Mouse (Mus musculus) intestine, embryonic 14.5 days (tissue): ENCODE data around the gene Hcn4. TPM values are rescaled to one million over a fixed set of nuclear protein-coding genes. Genes with fewer than 3 reads are reported as not detected.
A peak's percentile ranks its signal among the peaks of the same experiment; 100 is the strongest.

Experiments
- ATAC-seq: fragments of 200-750 bp; cut with Nextera tagmentation; replicated peaks from 2 replicates; pipeline ENCODE4 v1.8.0; 2017; ENCODE audit warnings: low read depth, moderate number of reproducible peaks, moderate TSS enrichment, moderate library complexity; ENCODE audit not compliant: low FRiP score, low TSS enrichment
- DNase-seq: peaks from one replicate; pipeline ENCODE4 v3.0.0-alpha.2; 2018; ENCODE audit warnings: low spot score
- H3K27ac ChIP-seq: fragments of 300-500 bp; sonication (generic); 2 replicates; pipeline ENCODE4 v1.5.1; 2014; ENCODE audit warnings: low read depth, mild to moderate bottlenecking, control low read depth
- H3K27me3 ChIP-seq: fragments of 300-500 bp; sonication (generic); replicated peaks from 2 replicates; pipeline ENCODE4 v1.6.1; 2014; ENCODE audit warnings: low read length, control low read depth; ENCODE audit not compliant: control insufficient read depth, insufficient read depth
- H3K36me3 ChIP-seq: fragments of 300-500 bp; sonication (generic); 2 replicates; pipeline ENCODE4 v1.6.1; 2014; ENCODE audit warnings: low read length, control low read depth; ENCODE audit not compliant: control insufficient read depth, insufficient read depth
- H3K4me1 ChIP-seq: fragments of 300-500 bp; sonication (generic); replicated peaks from 2 replicates; pipeline ENCODE4 v1.6.1; 2014; ENCODE audit warnings: low read length, control low read depth, mixed read lengths; ENCODE audit not compliant: control insufficient read depth, insufficient read depth
- H3K4me2 ChIP-seq: fragments of 300-500 bp; sonication (generic); 2 replicates; pipeline ENCODE4 v1.6.1; 2014; ENCODE audit warnings: low read length
- H3K4me3 ChIP-seq: fragments of 300-500 bp; sonication (generic); 2 replicates; pipeline ENCODE4 v1.5.1; 2014; ENCODE audit warnings: low read depth, low read length, control low read depth, mixed read lengths
- H3K9ac ChIP-seq: fragments of 300-500 bp; sonication (generic); 2 replicates; pipeline ENCODE4 v1.6.1; 2014; ENCODE audit warnings: mild to moderate bottlenecking, low read length
- H3K9me3 ChIP-seq: fragments of 300-500 bp; sonication (generic); 2 replicates; pipeline ENCODE4 v1.6.1; 2016; ENCODE audit warnings: low read length, control low read depth; ENCODE audit not compliant: control insufficient read depth
- WGBS: fragments of 180-500 bp; shearing (Covaris S2); extraction: QIAGEN DNeasy Blood & Tissue Kit; methylation state at CpG from one replicate; pipeline ENCODE4 v1.1.7; 2014; 5-methylcytosine and 5-hydroxymethylcytosine counted together
- polyA plus RNA-seq: library from polyadenylated mRNA; unstranded; fragments of >200 nt; fragmentation: Nextera tagmentation; extraction: Ambion mirVana; gene quantifications from 2 replicates; pipeline ENCODE4 v1.2.1, GENCODE M21; 2014

Gene Hcn4
- polyA plus RNA-seq, 1 experiment from 2014 or later: 0.31 TPM

DNA sequence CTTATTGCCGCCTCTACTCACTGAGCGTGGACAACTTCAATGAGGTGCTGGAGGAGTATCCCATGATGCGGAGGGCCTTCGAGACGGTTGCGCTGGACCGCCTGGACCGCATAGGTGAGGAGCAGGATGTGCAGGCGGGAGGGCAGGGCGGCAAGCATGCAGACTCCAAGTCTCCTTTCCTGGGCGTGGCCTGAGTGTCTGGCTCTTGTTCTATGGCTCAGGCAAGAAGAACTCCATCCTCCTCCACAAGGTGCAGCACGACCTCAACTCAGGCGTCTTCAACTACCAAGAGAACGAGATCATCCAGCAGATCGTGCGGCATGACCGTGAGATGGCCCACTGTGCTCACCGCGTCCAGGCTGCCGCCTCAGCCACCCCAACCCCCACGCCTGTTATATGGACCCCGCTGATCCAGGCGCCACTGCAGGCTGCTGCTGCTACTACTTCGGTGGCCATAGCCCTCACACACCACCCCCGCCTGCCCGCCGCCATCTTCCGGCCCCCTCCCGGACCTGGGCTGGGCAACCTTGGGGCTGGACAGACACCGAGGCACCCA, 35.9 kb downstream of the Hcn4 start:
- 24% methylated on average over 30 of the region's 30 CpGs for WGBS
- no peaks in the 10 kb centered on the region for H3K27me3 ChIP-seq
- no peaks in the 10 kb centered on the region for H3K9me3 ChIP-seq
- DNase-seq (no peak), ATAC-seq (no peak)
- H3K27ac ChIP-seq: no peak overlapping the region
- H3K9ac ChIP-seq: no peak overlapping the region
- H3K4me3 ChIP-seq: no peak overlapping the region
- no peaks in the 10 kb centered on the region for H3K4me1 ChIP-seq
- peak overlapping the region; percentile 39 for H3K4me2 ChIP-seq
- H3K36me3 ChIP-seq: no peaks in the 10 kb centered on the region

DNA sequence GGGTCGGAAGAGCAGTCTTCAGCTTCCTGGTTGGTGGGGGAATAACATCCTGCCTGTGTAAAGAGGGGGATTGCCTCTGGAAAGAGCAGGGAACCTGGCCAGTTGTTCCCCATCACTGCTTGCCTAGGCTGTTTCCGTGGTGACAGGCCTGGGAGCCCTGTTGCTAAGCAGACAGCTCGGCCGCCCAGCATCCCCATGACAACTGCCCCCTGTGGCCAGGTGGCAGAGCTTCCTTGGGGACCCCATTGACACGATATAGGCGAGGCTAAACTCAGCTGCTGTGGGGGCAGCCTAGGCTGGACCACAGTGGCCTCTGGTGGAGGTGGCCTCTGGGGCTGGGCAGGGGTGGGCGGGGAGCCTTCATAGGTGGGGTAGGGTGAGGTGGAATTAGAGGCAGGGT, 40.6 kb downstream of the Hcn4 start:
- H3K9ac ChIP-seq: no peak overlapping the region
- H3K36me3 ChIP-seq: no peaks in the 10 kb centered on the region
- ATAC-seq (no peak), DNase-seq (no peak)
- no peaks in the 10 kb centered on the region for H3K4me1 ChIP-seq
- H3K27me3 ChIP-seq: no peaks in the 10 kb centered on the region
- no peaks in the 10 kb centered on the region for H3K9me3 ChIP-seq
- WGBS: 35% methylated on average over 7 of the region's 7 CpGs
- H3K4me3 ChIP-seq: no peak overlapping the region
- no peak overlapping the region for H3K27ac ChIP-seq
- no peak overlapping the region for H3K4me2 ChIP-seq

DNA sequence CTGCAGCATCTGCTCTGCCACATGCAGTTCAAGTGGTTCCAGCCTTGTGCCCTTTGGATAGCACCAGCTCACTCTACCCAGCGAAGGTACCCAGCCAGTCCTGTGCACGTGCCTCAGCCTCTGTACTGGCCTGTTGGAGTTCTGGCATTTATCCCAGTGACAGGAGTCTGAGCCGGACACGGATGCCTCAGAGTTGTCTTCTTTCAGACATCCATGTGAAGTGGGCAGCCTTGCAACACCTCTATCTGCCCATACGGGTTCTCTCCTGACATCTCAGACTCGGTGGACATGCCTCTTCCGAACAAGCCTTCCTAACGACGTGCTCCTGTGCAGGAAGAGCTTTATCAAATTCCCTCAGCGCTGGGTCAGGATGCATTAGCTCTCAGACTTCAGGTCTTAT, 47.9 kb downstream of the Hcn4 start:
- Histone ChIP-seq H3K4me2 (no peak overlapping the region), H3K4me3 (no peak overlapping the region), H3K4me1 (no peaks in the 10 kb centered on the region), H3K9me3 (no peaks in the 10 kb centered on the region), H3K9ac (no peak overlapping the region), H3K27ac (no peak overlapping the region), H3K27me3 (no peaks in the 10 kb centered on the region), H3K36me3 (peaks cover 17% of the 10 kb centered on the region)
- DNase-seq: no peak
- 60% methylated on average over 10 of the region's 10 CpGs for WGBS
- no peak for ATAC-seq

DNA sequence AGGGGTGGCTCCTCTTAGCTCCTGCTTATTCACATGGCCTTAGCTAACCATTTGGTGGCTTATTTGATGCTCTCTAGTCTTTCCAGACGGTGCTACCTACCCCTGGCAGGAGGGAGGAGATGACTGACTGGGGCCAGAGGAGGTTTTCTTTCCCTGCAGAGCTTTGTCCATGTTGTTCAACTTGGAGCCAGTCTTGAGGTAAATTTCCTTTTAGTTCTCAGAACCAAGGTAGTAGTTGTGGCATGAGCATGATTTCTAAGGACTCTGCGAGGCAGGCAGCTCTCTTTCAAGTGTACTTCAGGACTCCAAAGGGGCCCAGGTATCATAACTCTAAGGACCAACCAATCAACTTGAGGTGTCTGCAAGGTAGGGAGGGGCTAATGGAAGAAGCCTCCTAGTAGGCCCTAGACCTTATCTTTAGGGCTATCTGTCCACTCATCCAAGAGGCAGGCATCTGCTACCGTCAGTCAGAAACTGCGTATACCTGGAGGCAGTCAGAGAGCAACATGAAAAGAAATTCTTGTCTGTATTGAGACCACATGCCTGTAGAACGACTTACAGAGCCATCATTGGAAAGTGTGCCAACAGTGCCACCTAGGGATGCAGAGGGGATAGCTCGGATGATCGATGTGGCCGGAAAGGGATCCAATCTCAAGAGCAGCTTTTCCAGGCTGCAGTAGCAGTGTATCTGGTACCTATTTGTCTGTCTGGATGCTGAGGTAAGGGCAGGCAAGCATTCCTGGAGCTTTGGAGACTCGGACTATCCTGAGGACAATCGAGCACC, 50.5 kb downstream of the Hcn4 start:
- H3K9me3 ChIP-seq: no peaks in the 10 kb centered on the region
- no peaks in the 10 kb centered on the region for H3K4me1 ChIP-seq
- H3K36me3 ChIP-seq: peaks cover 43% of the 10 kb centered on the region
- H3K9ac ChIP-seq: no peak overlapping the region
- 54% methylated on average over 10 of the region's 10 CpGs for WGBS
- H3K27ac ChIP-seq: no peak overlapping the region
- no peak overlapping the region for H3K4me2 ChIP-seq
- no peak overlapping the region for H3K4me3 ChIP-seq
- H3K27me3 ChIP-seq: no peaks in the 10 kb centered on the region
- no peak for ATAC-seq
- DNase-seq: peak; percentile 71

DNA sequence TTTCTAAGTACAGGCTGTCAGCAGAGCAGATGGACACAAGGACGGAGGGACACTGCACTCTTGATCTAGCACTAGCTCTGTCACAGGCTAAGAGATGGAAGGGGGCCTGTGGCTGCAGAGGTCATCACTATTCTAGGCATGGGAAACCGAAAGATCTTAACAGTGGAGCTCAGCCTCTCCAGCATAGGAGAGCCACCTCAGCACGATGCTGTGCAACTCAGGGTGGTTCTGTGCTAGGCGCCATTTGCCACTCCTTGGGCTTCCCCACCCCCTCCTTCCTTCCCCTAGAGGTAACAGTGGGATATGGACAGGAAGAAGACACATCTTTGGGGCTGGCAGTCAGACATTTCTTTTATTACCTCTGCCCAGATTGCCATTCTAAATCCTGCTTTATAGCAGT, 51.1 kb downstream of the Hcn4 start:
- Histone ChIP-seq H3K27ac (no peak overlapping the region), H3K4me3 (no peak overlapping the region), H3K9ac (no peak overlapping the region), H3K9me3 (no peaks in the 10 kb centered on the region), H3K36me3 (peaks cover 48% of the 10 kb centered on the region), H3K27me3 (no peaks in the 10 kb centered on the region), H3K4me2 (no peak overlapping the region), H3K4me1 (no peaks in the 10 kb centered on the region)
- WGBS: 79% methylated on average over 4 of the region's 4 CpGs
- DNase-seq: no peak
- ATAC-seq: no peak

DNA sequence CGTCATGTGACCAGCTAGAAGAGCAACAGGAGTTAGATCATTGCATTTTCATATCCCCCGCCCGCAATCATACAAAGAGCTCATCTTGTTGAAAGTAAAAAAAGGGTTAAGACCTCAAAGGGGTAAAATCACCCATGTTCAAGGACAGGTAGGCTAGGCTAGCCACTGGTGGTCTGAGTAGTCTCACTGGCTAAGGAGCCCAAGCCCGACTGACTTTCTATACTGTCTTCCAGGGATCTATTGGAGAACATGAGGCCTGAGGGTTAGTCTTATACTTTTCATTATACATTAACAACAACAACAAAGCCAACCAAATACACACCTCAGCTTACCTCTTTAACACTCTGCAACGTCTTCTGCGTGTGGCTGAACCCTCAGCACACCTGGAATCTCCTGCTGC, 52.2 kb downstream of the Hcn4 start:
- Histone ChIP-seq H3K9me3 (no peaks in the 10 kb centered on the region), H3K36me3 (peaks cover 57% of the 10 kb centered on the region), H3K4me1 (no peaks in the 10 kb centered on the region), H3K4me3 (no peak overlapping the region), H3K27ac (no peak overlapping the region), H3K27me3 (no peaks in the 10 kb centered on the region), H3K9ac (no peak overlapping the region), H3K4me2 (no peak overlapping the region)
- ATAC-seq: no peak
- WGBS: 95% methylated on average over 6 of the region's 6 CpGs
- no peak for DNase-seq

DNA sequence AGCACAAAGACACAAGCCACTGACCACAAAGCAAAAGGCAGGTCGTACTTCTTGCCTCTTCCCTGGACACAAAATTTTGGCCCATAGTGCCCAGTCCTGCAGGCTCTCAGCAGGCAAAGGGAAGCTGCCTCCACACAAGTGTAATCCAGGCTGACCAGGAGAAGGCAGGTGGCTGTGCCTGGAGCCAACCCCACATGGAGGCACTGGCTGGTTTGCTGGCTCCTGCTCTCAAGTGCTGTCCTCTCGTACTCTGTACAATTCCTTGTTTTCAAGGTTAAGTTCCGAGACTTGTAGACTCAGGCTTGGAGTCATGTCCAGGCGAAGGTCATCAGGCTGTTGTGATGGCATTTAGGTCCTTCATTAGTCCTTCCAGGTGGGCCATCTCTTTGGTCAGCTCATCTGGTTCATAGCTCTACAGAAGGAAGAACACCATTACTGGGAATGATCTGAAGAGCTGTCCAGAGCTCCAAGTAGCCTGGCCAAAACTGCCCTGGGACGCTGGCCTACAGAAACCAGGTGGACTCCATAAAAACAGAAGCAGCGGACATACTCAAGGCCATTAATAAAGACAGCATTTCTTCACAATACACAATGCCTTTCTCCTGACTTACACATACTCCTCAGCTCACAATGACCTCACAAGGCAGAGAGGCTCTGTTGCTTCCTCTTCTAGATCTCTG, 53.9 kb downstream of the Hcn4 start:
- Histone ChIP-seq H3K36me3 (peaks cover 71% of the 10 kb centered on the region), H3K9ac (no peak overlapping the region), H3K27me3 (no peaks in the 10 kb centered on the region), H3K4me2 (no peak overlapping the region), H3K27ac (no peak overlapping the region), H3K4me1 (no peaks in the 10 kb centered on the region), H3K9me3 (no peaks in the 10 kb centered on the region), H3K4me3 (no peak overlapping the region)
- WGBS: 88% methylated on average over 6 of the region's 6 CpGs
- DNase-seq: no peak
- ATAC-seq: no peak

DNA sequence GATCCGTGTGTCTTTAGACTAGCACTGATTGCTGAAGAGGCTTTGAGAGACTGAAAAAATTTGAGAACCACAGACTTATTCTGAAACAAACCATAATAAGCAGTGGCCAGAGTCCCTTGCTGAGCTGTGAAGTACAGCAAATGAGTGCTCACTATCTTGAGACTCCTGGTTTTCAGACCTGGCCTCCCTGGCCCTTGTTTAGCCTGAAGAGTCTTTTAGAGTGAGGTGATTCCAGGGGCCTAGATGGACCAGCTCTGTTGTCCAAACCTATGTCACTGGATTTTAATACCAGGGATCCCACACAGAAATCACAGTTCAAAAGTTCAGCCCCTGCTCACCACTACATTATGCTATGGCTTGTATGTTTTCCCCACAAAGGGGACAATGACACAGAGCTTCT, 56.6 kb downstream of the Hcn4 start:
- WGBS: 82% methylated on average over 1 of the region's 1 CpGs
- peaks cover 85% of the 10 kb centered on the region for H3K36me3 ChIP-seq

More for the DNA sequence above, 56.6 kb downstream of the Hcn4 start:
- no peaks in the 10 kb centered on the region for H3K4me1 ChIP-seq
- H3K27me3 ChIP-seq: no peaks in the 10 kb centered on the region
- no peaks in the 10 kb centered on the region for H3K9me3 ChIP-seq
- no peak overlapping the region for H3K9ac ChIP-seq
- H3K27ac ChIP-seq: no peak overlapping the region
- no peak overlapping the region for H3K4me2 ChIP-seq
- ATAC-seq (no peak), DNase-seq (no peak)
- H3K4me3 ChIP-seq: no peak overlapping the region
